Mouse (Mus musculus) midbrain, postnatal 0 days (tissue): ENCODE measurements around the gene Olfr544. TPM values are rescaled to one million over a fixed set of nuclear protein-coding genes. Genes with fewer than 3 reads are reported as not detected.

Experiments used
- ATAC-seq: fragments of 200-750 bp; cut with Nextera tagmentation; 2 replicates; pipeline ENCODE4 v1.8.0; 2017; ENCODE audit warnings: moderate number of reproducible peaks, mild to moderate bottlenecking, moderate TSS enrichment, moderate library complexity; ENCODE audit not compliant: low FRiP score
- DNase-seq: peaks from one replicate; pipeline ENCODE4 v3.0.0-alpha.2; 2015; ENCODE audit warnings: low spot score
- H3K27ac ChIP-seq: fragments of 300-500 bp; sonication (generic); 2 replicates; pipeline ENCODE4 v1.5.1; 2014; ENCODE audit warnings: low read depth, mild to moderate bottlenecking, low read length, mixed read lengths
- H3K27me3 ChIP-seq: fragments of 300-500 bp; sonication (generic); 2 replicates; pipeline ENCODE4 v1.6.1; 2014; ENCODE audit warnings: low read length, control low read depth, mixed read lengths; ENCODE audit not compliant: insufficient read depth
- H3K36me3 ChIP-seq: fragments of 300-500 bp; sonication (generic); 2 replicates; pipeline ENCODE4 v1.6.1; 2014; ENCODE audit warnings: low read length, control low read depth, mixed read lengths; ENCODE audit not compliant: insufficient read depth
- H3K4me1 ChIP-seq: fragments of 300-500 bp; sonication (generic); 2 replicates; pipeline ENCODE4 v1.6.1; 2014; ENCODE audit warnings: mild to moderate bottlenecking, control low read depth, antibody characterized with exemption, low read length, mixed read lengths; ENCODE audit not compliant: insufficient read depth
- H3K4me2 ChIP-seq: fragments of 300-500 bp; sonication (generic); 2 replicates; pipeline ENCODE4 v1.6.1; 2014; ENCODE audit warnings: low read depth, mild to moderate bottlenecking, low read length, mixed read lengths; ENCODE audit not compliant: poor library complexity, severe bottlenecking
- H3K4me3 ChIP-seq: fragments of 300-500 bp; sonication (generic); 2 replicates; pipeline ENCODE4 v1.5.1; 2014; ENCODE audit warnings: low read depth, mild to moderate bottlenecking, low read length, moderate library complexity
- H3K9ac ChIP-seq: fragments of 300-500 bp; sonication (generic); replicated peaks from 2 replicates; pipeline ENCODE4 v1.6.1; 2014; ENCODE audit warnings: mild to moderate bottlenecking, low read length, moderate library complexity, mixed read lengths; ENCODE audit not compliant: poor library complexity, severe bottlenecking
- H3K9me3 ChIP-seq: fragments of 300-500 bp; sonication (generic); 2 replicates; pipeline ENCODE4 v1.6.1; 2016; ENCODE audit warnings: low read length, control low read depth
- CTCF ChIP-seq: IDR thresholded peaks from 2 replicates; pipeline ENCODE4 v1.5.1; 2016; ENCODE audit warnings: antibody characterized with exemption, mild to moderate bottlenecking
- WGBS: fragments of 180-500 bp; shearing (Covaris S2); extraction: QIAGEN DNeasy Blood & Tissue Kit; methylation state at CpG from one replicate; pipeline ENCODE4 v1.1.7; 2014; 5-methylcytosine and 5-hydroxymethylcytosine counted together
- polyA plus RNA-seq: library from polyadenylated mRNA; unstranded; fragments of >200 nt; fragmentation: Nextera tagmentation; extraction: Ambion mirVana; gene quantifications from 2 replicates; pipeline ENCODE4 v1.2.1, GENCODE M21; 2015
- total RNA-seq: library from RNA; depleted of rRNA; stranded (reverse); fragments of >200 nt; gene quantifications from 2 replicates; pipeline ENCODE4 v1.2.3, GENCODE M21; 2014

Olfr544 gene
- total and polyA plus RNA-seq, 2 experiments from 2014 or later, result 0.12 TPM; not detected in 1

- WGBS, result under 1% methylated on average over 53 of the region's 54 CpGs
- peak overlapping the region; percentile 34; the same call in 1 of the 2 replicates for H3K27ac ChIP-seq
- TF ChIP-seq CTCF, result peak; percentile 87
- H3K4me3 ChIP-seq, result peak overlapping the region; percentile 54
- no peaks in the 10 kb centered on the region for H3K4me1 ChIP-seq
- peak; percentile 87 for DNase-seq
- H3K9me3 ChIP-seq, result no peaks in the 10 kb centered on the region
- H3K36me3 ChIP-seq, result no peaks in the 10 kb centered on the region
- H3K27me3 ChIP-seq, result peaks cover 5% of the 10 kb centered on the region; the same call in 1 of the 2 replicates
- H3K9ac ChIP-seq, result peak overlapping the region; percentile 74
- ATAC-seq, result peak; percentile 92
- peak overlapping the region; percentile 89 for H3K4me2 ChIP-seq
Measured at GRCm38 (mm10) chr7:102512814-102513435, 24.8 kb upstream of the Olfr544 start.

GRCm38 (mm10) chr7:102511927-102512326 is 23.8 kb upstream of the Olfr544 start:
- Histone ChIP-seq H3K9ac (no peak overlapping the region), H3K4me2 (no peak overlapping the region), H3K27me3 (peaks cover 5% of the 10 kb centered on the region; the same call in 1 of the 2 replicates), H3K9me3 (no peaks in the 10 kb centered on the region), H3K4me1 (no peaks in the 10 kb centered on the region), H3K36me3 (no peaks in the 10 kb centered on the region), H3K27ac (no peak overlapping the region), H3K4me3 (no peak overlapping the region)
- no peak for TF ChIP-seq CTCF
- ATAC-seq (no peak), DNase-seq (no peak)
- WGBS, result 96% methylated on average over 10 of the region's 10 CpGs

- no peak overlapping the region for H3K9ac ChIP-seq
- H3K9me3 ChIP-seq, result no peaks in the 10 kb centered on the region
- H3K36me3 ChIP-seq, result no peaks in the 10 kb centered on the region
- H3K27ac ChIP-seq, result no peak overlapping the region
- H3K4me1 ChIP-seq, result no peaks in the 10 kb centered on the region
- ATAC-seq (no peak), DNase-seq (no peak)
- 76% methylated on average over 7 of the region's 7 CpGs for WGBS
- H3K27me3 ChIP-seq, result peaks cover 5% of the 10 kb centered on the region; the same call in 1 of the 2 replicates
- TF ChIP-seq CTCF, result no peak
- H3K4me2 ChIP-seq, result no peak overlapping the region
- no peak overlapping the region for H3K4me3 ChIP-seq
Measured at GRCm38 (mm10) chr7:102509726-102510125, 21.6 kb upstream of the Olfr544 start.

GRCm38 (mm10) chr7:102508666-102509065 is 20.6 kb upstream of the Olfr544 start:
- peaks cover under 1% of the 10 kb centered on the region; the same call in 1 of the 2 replicates for H3K27me3 ChIP-seq
- TF ChIP-seq CTCF, result no peak
- H3K4me2 ChIP-seq, result no peak overlapping the region
- no peak overlapping the region for H3K4me3 ChIP-seq
- no peak for ATAC-seq
- H3K4me1 ChIP-seq, result no peaks in the 10 kb centered on the region
- no peaks in the 10 kb centered on the region for H3K9me3 ChIP-seq
- DNase-seq, result no peak
- no peak overlapping the region for H3K9ac ChIP-seq
- H3K27ac ChIP-seq, result no peak overlapping the region
- WGBS, result 92% methylated on average over 6 of the region's 6 CpGs
- H3K36me3 ChIP-seq, result no peaks in the 10 kb centered on the region

GRCm38 (mm10) chr7:102508066-102508465 is 20.0 kb upstream of the Olfr544 start:
- Histone ChIP-seq H3K9me3 (no peaks in the 10 kb centered on the region), H3K4me2 (no peak overlapping the region), H3K36me3 (no peaks in the 10 kb centered on the region), H3K4me1 (no peaks in the 10 kb centered on the region), H3K9ac (no peak overlapping the region), H3K27me3 (no peaks in the 10 kb centered on the region), H3K4me3 (no peak overlapping the region), H3K27ac (no peak overlapping the region)
- DNase-seq (no peak), ATAC-seq (no peak)
- TF ChIP-seq CTCF, result no peak
- 93% methylated on average over 9 of the region's 9 CpGs for WGBS

- Histone ChIP-seq H3K27ac (no peak overlapping the region), H3K27me3 (no peaks in the 10 kb centered on the region), H3K9me3 (no peaks in the 10 kb centered on the region), H3K36me3 (no peaks in the 10 kb centered on the region), H3K4me1 (no peaks in the 10 kb centered on the region), H3K4me3 (no peak overlapping the region), H3K4me2 (no peak overlapping the region), H3K9ac (no peak overlapping the region)
- WGBS, result 35% methylated on average over 3 of the region's 3 CpGs
- TF ChIP-seq CTCF, result peak; percentile 97
- DNase-seq (peak; percentile 78), ATAC-seq (peak; percentile 83)
Measured at GRCm38 (mm10) chr7:102506848-102507247, 18.7 kb upstream of the Olfr544 start.
